Mouse (Mus musculus) mouse embryonic stem cell (cell line): ENCODE measurements around the gene Usp3.

ENCODE experiments used
- in situ Hi-C, 2 experiments: fragments of 300-500 bp; cut with MboI; formaldehyde crosslinking; loops; 1 replicate in 1 of 2; 3 replicates in 1 of 2; pipeline ENCODE4 v1.14.3; 2019 to 2020; ENCODE audit warnings: low sequenced_read_pairs in 2 of 2, low pct_unique_long_range_greater_than_20kb in 1 of 2, mixed read lengths in 1 of 2; ENCODE audit not compliant: unreplicated experiment in 1 of 2

The Usp3 gene

GRCm38 (mm10) chr9:66492361-66492760 is 100.6 kb downstream of the Usp3 start:
- in situ Hi-C loops: no loop called here

- in situ Hi-C loops: no loop called here
Measured at GRCm38 (mm10) chr9:66488786-66489185, 104.2 kb downstream of the Usp3 start.

GRCm38 (mm10) chr9:66483429-66483828 is 109.5 kb downstream of the Usp3 start:
- in situ Hi-C loops: no loop called here

GRCm38 (mm10) chr9:66477785-66478184 is 115.2 kb downstream of the Usp3 start:
- in situ Hi-C loops: no loop called here

GRCm38 (mm10) chr9:66465087-66465486 is 127.9 kb downstream of the Usp3 start:
- in situ Hi-C loops: no loop called here
